Mouse (Mus musculus): ENCODE data around the gene Ces1d. TPM values are rescaled to one million over a fixed set of nuclear protein-coding genes. Genes with fewer than 3 reads are reported as not detected.

Gene Ces1d
- polyA plus RNA-seq, 1 experiment, result 7.8 TPM

- TF ChIP-seq CTCF (IDR thresholded peaks at IDR 0.05; ENCODE audit: control insufficient read depth, insufficient read depth, low read length), result no peak
- TF ChIP-seq POLR2A (IDR thresholded peaks at IDR 0.05; ENCODE audit: borderline replicate concordance, control insufficient read depth, low read depth, low read length), result no peak
- H3K4me1 ChIP-seq (ENCODE audit: control insufficient read depth, insufficient read depth, low read length), result no peaks in the 10 kb centered on the region
- no peak overlapping the region for H3K4me3 ChIP-seq (replicated peaks; ENCODE audit: control insufficient read depth, low read depth, low read length)
- 84% methylated on average over 1 of the region's 1 CpGs for WGBS
- H3K27ac ChIP-seq (ENCODE audit: control insufficient read depth, insufficient read depth, low read depth, low read length, poor library complexity), result no peak overlapping the region
Observed at GRCm38 (mm10) chr8:93171846-93172590, 25.6 kb downstream of the Ces1d start.

GRCm38 (mm10) chr8:93163363-93163762, 34.3 kb downstream of the Ces1d start:
- Histone ChIP-seq H3K27ac (ENCODE audit: control insufficient read depth, insufficient read depth, low read depth, low read length, poor library complexity) (no peak overlapping the region), H3K4me1 (ENCODE audit: control insufficient read depth, insufficient read depth, low read length) (no peaks in the 10 kb centered on the region), H3K4me3 (replicated peaks; ENCODE audit: control insufficient read depth, low read depth, low read length) (no peak overlapping the region)
- TF ChIP-seq CTCF (IDR thresholded peaks at IDR 0.05; ENCODE audit: control insufficient read depth, insufficient read depth, low read length) (no peak), POLR2A (IDR thresholded peaks at IDR 0.05; ENCODE audit: borderline replicate concordance, control insufficient read depth, low read depth, low read length) (no peak)
- 75% methylated on average over 1 of the region's 1 CpGs for WGBS

- 85% methylated on average over 1 of the region's 1 CpGs for WGBS
- Histone ChIP-seq H3K4me1 (ENCODE audit: control insufficient read depth, insufficient read depth, low read length) (no peaks in the 10 kb centered on the region), H3K4me3 (replicated peaks; ENCODE audit: control insufficient read depth, low read depth, low read length) (no peak overlapping the region), H3K27ac (ENCODE audit: control insufficient read depth, insufficient read depth, low read depth, low read length, poor library complexity) (no peak overlapping the region)
- TF ChIP-seq CTCF (IDR thresholded peaks at IDR 0.05; ENCODE audit: control insufficient read depth, insufficient read depth, low read length) (no peak), POLR2A (IDR thresholded peaks at IDR 0.05; ENCODE audit: borderline replicate concordance, control insufficient read depth, low read depth, low read length) (no peak)
Observed at GRCm38 (mm10) chr8:93151401-93151800, 46.2 kb downstream of the Ces1d start.

GRCm38 (mm10) chr8:93147331-93147730, 50.3 kb downstream of the Ces1d start:
- Histone ChIP-seq H3K4me3 (replicated peaks; ENCODE audit: control insufficient read depth, low read depth, low read length) (no peak overlapping the region), H3K4me1 (ENCODE audit: control insufficient read depth, insufficient read depth, low read length) (no peaks in the 10 kb centered on the region), H3K27ac (ENCODE audit: control insufficient read depth, insufficient read depth, low read depth, low read length, poor library complexity) (no peak overlapping the region)
- TF ChIP-seq CTCF (IDR thresholded peaks at IDR 0.05; ENCODE audit: control insufficient read depth, insufficient read depth, low read length) (no peak), POLR2A (IDR thresholded peaks at IDR 0.05; ENCODE audit: borderline replicate concordance, control insufficient read depth, low read depth, low read length) (no peak)

GRCm38 (mm10) chr8:93140696-93141095, 56.9 kb downstream of the Ces1d start:
- no peak overlapping the region for H3K4me3 ChIP-seq (replicated peaks; ENCODE audit: control insufficient read depth, low read depth, low read length)
- no peak overlapping the region for H3K27ac ChIP-seq (ENCODE audit: control insufficient read depth, insufficient read depth, low read depth, low read length, poor library complexity)
- TF ChIP-seq CTCF (IDR thresholded peaks at IDR 0.05; ENCODE audit: control insufficient read depth, insufficient read depth, low read length) (no peak), POLR2A (IDR thresholded peaks at IDR 0.05; ENCODE audit: borderline replicate concordance, control insufficient read depth, low read depth, low read length) (no peak)
- no peaks in the 10 kb centered on the region for H3K4me1 ChIP-seq (ENCODE audit: control insufficient read depth, insufficient read depth, low read length)
- 27% methylated on average over 1 of the region's 1 CpGs for WGBS

- TF ChIP-seq CTCF (IDR thresholded peaks at IDR 0.05; ENCODE audit: control insufficient read depth, insufficient read depth, low read length), result no peak
- no peak for TF ChIP-seq POLR2A (IDR thresholded peaks at IDR 0.05; ENCODE audit: borderline replicate concordance, control insufficient read depth, low read depth, low read length)
- Histone ChIP-seq H3K4me1 (ENCODE audit: control insufficient read depth, insufficient read depth, low read length) (no peaks in the 10 kb centered on the region), H3K27ac (ENCODE audit: control insufficient read depth, insufficient read depth, low read depth, low read length, poor library complexity) (no peak overlapping the region), H3K4me3 (replicated peaks; ENCODE audit: control insufficient read depth, low read depth, low read length) (no peak overlapping the region)
- 88% methylated on average over 2 of the region's 2 CpGs for WGBS
Observed at GRCm38 (mm10) chr8:93132196-93132595, 65.4 kb downstream of the Ces1d start.

GRCm38 (mm10) chr8:93131233-93131980, 66.2 kb downstream of the Ces1d start, which contains the start of gene Ces1c:
Ces1c (minus strand) TSS chr8:93131283.
- no peaks in the 10 kb centered on the region for H3K4me1 ChIP-seq (ENCODE audit: control insufficient read depth, insufficient read depth, low read length)
- no peak within 1 kb of the TSS for H3K4me3 ChIP-seq (replicated peaks; ENCODE audit: control insufficient read depth, low read depth, low read length)
- no peak for TF ChIP-seq POLR2A (IDR thresholded peaks at IDR 0.05; ENCODE audit: borderline replicate concordance, control insufficient read depth, low read depth, low read length)
- no peak for TF ChIP-seq CTCF (IDR thresholded peaks at IDR 0.05; ENCODE audit: control insufficient read depth, insufficient read depth, low read length)
- WGBS, result 77% methylated on average over 3 of the region's 3 CpGs
- H3K27ac ChIP-seq (ENCODE audit: control insufficient read depth, insufficient read depth, low read depth, low read length, poor library complexity), result no peak within 1 kb of the TSS

- no peak for TF ChIP-seq POLR2A (IDR thresholded peaks at IDR 0.05; ENCODE audit: borderline replicate concordance, control insufficient read depth, low read depth, low read length)
- no peak for TF ChIP-seq CTCF (IDR thresholded peaks at IDR 0.05; ENCODE audit: control insufficient read depth, insufficient read depth, low read length)
- 79% methylated on average over 2 of the region's 2 CpGs for WGBS
- H3K4me3 ChIP-seq (replicated peaks; ENCODE audit: control insufficient read depth, low read depth, low read length), result no peak overlapping the region
- no peak overlapping the region for H3K27ac ChIP-seq (ENCODE audit: control insufficient read depth, insufficient read depth, low read depth, low read length, poor library complexity)
- H3K4me1 ChIP-seq (ENCODE audit: control insufficient read depth, insufficient read depth, low read length), result no peaks in the 10 kb centered on the region
Observed at GRCm38 (mm10) chr8:93126476-93126875, 71.2 kb downstream of the Ces1d start.

All from bone marrow, adult 2 months (tissue).